Mouse (Mus musculus): ENCODE data around the gene 4930447C04Rik. TPM values are rescaled to one million over a fixed set of nuclear protein-coding genes. Genes with fewer than 3 reads are reported as not detected.

Gene 4930447C04Rik
- polyA plus RNA-seq, 1 experiment, result 91.6 TPM

GRCm38 (mm10) chr12:72843135-72843534 is 97.4 kb downstream of the 4930447C04Rik start:
- H3K27ac ChIP-seq (ENCODE audit: insufficient read depth, low read length), result no peak overlapping the region
- H3K9me3 ChIP-seq (replicated peaks; ENCODE audit: control insufficient read depth, insufficient read depth, low read length, poor library complexity, severe bottlenecking), result 0 out of 2 replicates have a peak, but pooled peaks cover 2% of the 10 kb centered on the region
- no peak overlapping the region for H3K9ac ChIP-seq (ENCODE audit: low read depth, poor library complexity, severe bottlenecking)
- no peaks in the 10 kb centered on the region for H3K27me3 ChIP-seq (ENCODE audit: control insufficient read depth, insufficient read depth, low read length, poor library complexity, severe bottlenecking)
- no peak overlapping the region for H3K4me3 ChIP-seq (ENCODE audit: low read depth, low read length)
- H3K4me1 ChIP-seq (ENCODE audit: control insufficient read depth, insufficient read depth, low read length), result peaks cover 3% of the 10 kb centered on the region
- TF ChIP-seq EP300 (IDR thresholded peaks at IDR 0.05; ENCODE audit: insufficient read depth, low read depth, low read length), result no peak
- peak; percentile 38 for TF ChIP-seq CTCF (IDR thresholded peaks at IDR 0.05; ENCODE audit: low read depth, low read length)
- H3K36me3 ChIP-seq (ENCODE audit: control insufficient read depth, insufficient read depth, low read length, poor library complexity, severe bottlenecking), result no peaks in the 10 kb centered on the region

GRCm38 (mm10) chr12:72841500-72841899 is 99.1 kb downstream of the 4930447C04Rik start:
- Histone ChIP-seq H3K27me3 (ENCODE audit: control insufficient read depth, insufficient read depth, low read length, poor library complexity, severe bottlenecking) (no peaks in the 10 kb centered on the region), H3K9ac (ENCODE audit: low read depth, poor library complexity, severe bottlenecking) (no peak overlapping the region), H3K9me3 (replicated peaks; ENCODE audit: control insufficient read depth, insufficient read depth, low read length, poor library complexity, severe bottlenecking) (0 out of 2 replicates have a peak, but pooled peaks cover 2% of the 10 kb centered on the region), H3K4me1 (ENCODE audit: control insufficient read depth, insufficient read depth, low read length) (peaks cover 3% of the 10 kb centered on the region), H3K27ac (ENCODE audit: insufficient read depth, low read length) (no peak overlapping the region), H3K4me3 (ENCODE audit: low read depth, low read length) (no peak overlapping the region), H3K36me3 (ENCODE audit: control insufficient read depth, insufficient read depth, low read length, poor library complexity, severe bottlenecking) (no peaks in the 10 kb centered on the region)
- TF ChIP-seq POLR2A (IDR thresholded peaks at IDR 0.05; ENCODE audit: insufficient read depth, low read length), result no peak
- no peak for TF ChIP-seq CTCF (IDR thresholded peaks at IDR 0.05; ENCODE audit: low read depth, low read length)
- TF ChIP-seq EP300 (IDR thresholded peaks at IDR 0.05; ENCODE audit: insufficient read depth, low read depth, low read length), result no peak

- H3K4me1 ChIP-seq (ENCODE audit: control insufficient read depth, insufficient read depth, low read length), result no peaks in the 10 kb centered on the region
- H3K27me3 ChIP-seq (ENCODE audit: control insufficient read depth, insufficient read depth, low read length, poor library complexity, severe bottlenecking), result no peaks in the 10 kb centered on the region
- TF ChIP-seq EP300 (IDR thresholded peaks at IDR 0.05; ENCODE audit: insufficient read depth, low read depth, low read length) (no peak), CTCF (IDR thresholded peaks at IDR 0.05; ENCODE audit: low read depth, low read length) (no peak), POLR2A (IDR thresholded peaks at IDR 0.05; ENCODE audit: insufficient read depth, low read length) (no peak)
- H3K9me3 ChIP-seq (replicated peaks; ENCODE audit: control insufficient read depth, insufficient read depth, low read length, poor library complexity, severe bottlenecking), result 0 out of 2 replicates have a peak, but pooled peaks cover 2% of the 10 kb centered on the region
- H3K36me3 ChIP-seq (ENCODE audit: control insufficient read depth, insufficient read depth, low read length, poor library complexity, severe bottlenecking), result no peaks in the 10 kb centered on the region
- H3K4me3 ChIP-seq (ENCODE audit: low read depth, low read length), result no peak overlapping the region
- no peak overlapping the region for H3K9ac ChIP-seq (ENCODE audit: low read depth, poor library complexity, severe bottlenecking)
- H3K27ac ChIP-seq (ENCODE audit: insufficient read depth, low read length), result no peak overlapping the region
Observed at GRCm38 (mm10) chr12:72837302-72837701, 103.3 kb downstream of the 4930447C04Rik start.

DNA sequence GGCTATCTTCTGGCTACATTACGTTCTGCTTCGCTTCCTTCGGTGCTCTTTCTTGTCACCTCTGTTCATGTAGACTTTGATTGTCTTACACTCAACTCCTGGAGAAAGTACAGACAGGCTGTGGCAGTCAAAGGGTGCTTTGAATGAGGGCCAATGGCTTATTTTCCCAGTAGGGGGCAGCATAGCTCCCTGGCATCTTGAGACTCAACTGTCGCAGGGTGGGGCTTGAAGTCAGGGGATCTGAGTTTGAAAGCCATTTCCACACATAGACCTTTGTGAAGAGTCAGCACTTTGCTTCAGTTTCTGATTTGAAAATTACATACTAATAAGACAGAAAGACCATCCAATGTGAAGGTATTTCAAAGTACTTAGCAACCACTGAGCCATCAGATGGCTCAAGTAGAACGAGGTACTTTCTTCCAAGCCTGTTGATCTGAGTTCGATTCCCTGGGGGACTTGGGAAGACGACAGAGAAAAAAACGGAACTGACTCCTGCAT is 105.0 kb downstream of the 4930447C04Rik start:
- H3K4me1 ChIP-seq (ENCODE audit: control insufficient read depth, insufficient read depth, low read length), result no peaks in the 10 kb centered on the region
- H3K36me3 ChIP-seq (ENCODE audit: control insufficient read depth, insufficient read depth, low read length, poor library complexity, severe bottlenecking), result no peaks in the 10 kb centered on the region
- H3K27me3 ChIP-seq (ENCODE audit: control insufficient read depth, insufficient read depth, low read length, poor library complexity, severe bottlenecking), result no peaks in the 10 kb centered on the region
- H3K4me3 ChIP-seq (ENCODE audit: low read depth, low read length), result peak overlapping the region; percentile 44
- no peaks in the 10 kb centered on the region for H3K9me3 ChIP-seq (replicated peaks; ENCODE audit: control insufficient read depth, insufficient read depth, low read length, poor library complexity, severe bottlenecking)
- peak; percentile 69 for TF ChIP-seq CTCF (IDR thresholded peaks at IDR 0.05; ENCODE audit: low read depth, low read length)
- TF ChIP-seq POLR2A (IDR thresholded peaks at IDR 0.05; ENCODE audit: insufficient read depth, low read length), result no peak
- H3K9ac ChIP-seq (ENCODE audit: low read depth, poor library complexity, severe bottlenecking), result no peak overlapping the region
- no peak overlapping the region for H3K27ac ChIP-seq (ENCODE audit: insufficient read depth, low read length)

DNA sequence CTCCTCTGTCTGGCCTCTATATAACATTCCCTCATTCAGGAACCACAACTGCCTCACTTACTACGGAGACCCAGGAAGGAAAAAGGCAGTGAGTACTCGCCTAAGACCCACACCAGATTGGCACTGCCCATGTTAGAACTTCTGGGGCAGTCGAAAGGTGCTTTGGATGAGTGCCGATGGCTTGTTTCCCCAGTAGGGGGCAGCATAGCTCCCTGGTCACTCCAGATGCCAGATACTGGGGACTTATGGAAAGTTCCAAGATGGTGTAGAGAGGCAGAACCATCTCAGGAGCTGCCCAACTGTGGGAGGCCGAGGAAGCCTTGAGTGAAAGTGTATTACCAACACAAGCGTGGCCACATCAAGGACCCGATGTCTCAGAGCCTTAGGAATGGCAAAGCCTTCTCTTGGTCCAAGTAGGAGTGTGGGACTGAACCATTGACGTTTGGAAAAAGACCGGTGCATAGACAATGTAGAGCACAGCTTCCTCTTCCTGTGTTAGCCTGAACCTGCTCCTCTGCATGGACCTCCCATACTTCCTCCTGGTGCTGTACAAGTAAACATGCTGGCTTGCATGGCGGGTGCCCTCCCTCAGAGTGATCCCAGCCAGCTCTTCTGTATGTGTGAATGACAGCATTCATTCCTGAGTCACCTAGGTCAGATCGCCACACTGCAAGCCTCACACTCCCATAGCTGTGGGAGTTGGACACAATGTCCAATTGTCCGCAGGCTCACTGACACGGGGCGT is 105.6 kb downstream of the 4930447C04Rik start:
- Histone ChIP-seq H3K27ac (ENCODE audit: insufficient read depth, low read length) (no peak overlapping the region), H3K4me1 (ENCODE audit: control insufficient read depth, insufficient read depth, low read length) (no peaks in the 10 kb centered on the region), H3K9me3 (replicated peaks; ENCODE audit: control insufficient read depth, insufficient read depth, low read length, poor library complexity, severe bottlenecking) (no peaks in the 10 kb centered on the region), H3K27me3 (ENCODE audit: control insufficient read depth, insufficient read depth, low read length, poor library complexity, severe bottlenecking) (no peaks in the 10 kb centered on the region), H3K36me3 (ENCODE audit: control insufficient read depth, insufficient read depth, low read length, poor library complexity, severe bottlenecking) (no peaks in the 10 kb centered on the region), H3K4me3 (ENCODE audit: low read depth, low read length) (peak overlapping the region; percentile 44), H3K9ac (ENCODE audit: low read depth, poor library complexity, severe bottlenecking) (no peak overlapping the region)
- no peak for TF ChIP-seq POLR2A (IDR thresholded peaks at IDR 0.05; ENCODE audit: insufficient read depth, low read length)
- TF ChIP-seq CTCF (IDR thresholded peaks at IDR 0.05; ENCODE audit: low read depth, low read length), result peak; percentile 80

- Histone ChIP-seq H3K4me3 (ENCODE audit: low read depth, low read length) (peak overlapping the region; percentile 34), H3K9me3 (replicated peaks; ENCODE audit: control insufficient read depth, insufficient read depth, low read length, poor library complexity, severe bottlenecking) (no peaks in the 10 kb centered on the region), H3K27ac (ENCODE audit: insufficient read depth, low read length) (no peak overlapping the region), H3K9ac (ENCODE audit: low read depth, poor library complexity, severe bottlenecking) (peak overlapping the region; percentile 25; the same call in 1 of the 2 replicates), H3K36me3 (ENCODE audit: control insufficient read depth, insufficient read depth, low read length, poor library complexity, severe bottlenecking) (no peaks in the 10 kb centered on the region), H3K4me1 (ENCODE audit: control insufficient read depth, insufficient read depth, low read length) (no peaks in the 10 kb centered on the region), H3K27me3 (ENCODE audit: control insufficient read depth, insufficient read depth, low read length, poor library complexity, severe bottlenecking) (no peaks in the 10 kb centered on the region)
- TF ChIP-seq EP300 (IDR thresholded peaks at IDR 0.05; ENCODE audit: insufficient read depth, low read depth, low read length) (no peak), POLR2A (IDR thresholded peaks at IDR 0.05; ENCODE audit: insufficient read depth, low read length) (no peak), CTCF (IDR thresholded peaks at IDR 0.05; ENCODE audit: low read depth, low read length) (no peak)
Observed at GRCm38 (mm10) chr12:72831711-72832432, 108.7 kb downstream of the 4930447C04Rik start.

Other genes with a start within 250 kb of the 4930447C04Rik start
- gene Ppm1a, start 183.3 kb downstream of the 4930447C04Rik start, polyA plus RNA-seq (2011; ENCODE audit: insufficient read depth, insufficient read length, low read depth, missing spikeins), result 183 and 202 TPM in 2 replicates
- gene Six6, start 882 bp downstream of the 4930447C04Rik start, polyA plus RNA-seq (2011; ENCODE audit: insufficient read depth, insufficient read length, low read depth, missing spikeins), result not detected in 2 replicates
- 2.9 and 3.5 TPM in 2 replicates for gene Six1, start 113.1 kb upstream of the 4930447C04Rik start, polyA plus RNA-seq (2011; ENCODE audit: insufficient read depth, insufficient read length, low read depth, missing spikeins)
- gene Six4, start 172.7 kb upstream of the 4930447C04Rik start, polyA plus RNA-seq (2011; ENCODE audit: insufficient read depth, insufficient read length, low read depth, missing spikeins), result 46.0 and 47.0 TPM in 2 replicates
- 71.2 and 77.6 TPM in 2 replicates for gene Mnat1, start 182.9 kb upstream of the 4930447C04Rik start, polyA plus RNA-seq (2011; ENCODE audit: insufficient read depth, insufficient read length, low read depth, missing spikeins)